Mouse (Mus musculus): Measurements from ENCODE around the gene Tmprss9. TPM values are rescaled to one million over a fixed set of nuclear protein-coding genes. Genes with fewer than 3 reads are reported as not detected.

The Tmprss9 gene
- 0.66 and 1.3 TPM in 2 replicates for polyA plus RNA-seq (2012; rRNA removed)

DNA sequence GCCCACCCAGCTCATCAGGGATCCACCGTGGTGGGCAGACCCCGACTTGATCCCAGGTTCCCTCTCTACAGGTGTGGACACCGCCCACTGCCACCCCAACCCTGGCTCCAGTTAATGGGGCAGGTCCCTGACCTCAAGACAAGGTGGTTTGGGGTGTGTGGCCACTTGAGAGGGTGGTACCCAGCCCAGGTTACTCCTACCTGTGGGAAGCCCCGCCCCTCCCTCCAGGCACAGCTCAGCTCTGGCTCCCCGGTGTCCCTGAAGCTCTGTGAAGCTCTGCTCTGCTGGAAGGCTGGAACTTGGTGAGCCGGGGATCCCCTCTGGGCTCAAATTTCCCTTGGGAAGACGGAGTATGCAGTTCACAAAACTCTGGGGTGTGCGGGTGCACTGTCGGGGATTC is at the start of gene Tmprss9:
Gene Tmprss9, plus strand, starts transcription at position 268 of the 400 bp plus-strand sequence.
- no peak within 1 kb of the TSS; the same call in 1 of the 2 replicates for H3K27ac ChIP-seq (ENCODE audit: insufficient read depth, low read depth, low read length)
- H3K27me3 ChIP-seq (ENCODE audit: control insufficient read depth, insufficient read depth, low read length) = no peaks in the 10 kb centered on the region
- TF ChIP-seq CTCF (IDR thresholded peaks at IDR 0.05; ENCODE audit: extremely low read depth, insufficient read length, insufficient replicate concordance, low read depth, low read length) (no peak), POLR2A (IDR thresholded peaks at IDR 0.05; ENCODE audit: low read depth, low read length) (no peak)
- peaks cover 9% of the 10 kb centered on the region for H3K4me1 ChIP-seq (ENCODE audit: control insufficient read depth, insufficient read depth, insufficient read length, low read length)
- H3K36me3 ChIP-seq (ENCODE audit: control insufficient read depth, insufficient read depth, low read length) = peaks cover 8% of the 10 kb centered on the region
- H3K4me3 ChIP-seq (ENCODE audit: low read depth, low read length) = no peak within 1 kb of the TSS
- 22% methylated on average over 9 of the region's 9 CpGs for WGBS

GRCm38 (mm10) chr10:80821991-80822390 is 49.7 kb upstream of the Tmprss9 start:
- Histone ChIP-seq H3K4me3 (ENCODE audit: low read depth, low read length) (no peak overlapping the region), H3K27ac (ENCODE audit: insufficient read depth, low read depth, low read length) (no peak overlapping the region), H3K4me1 (ENCODE audit: control insufficient read depth, insufficient read depth, insufficient read length, low read length) (peaks cover 3% of the 10 kb centered on the region; the same call in 1 of the 2 replicates), H3K36me3 (ENCODE audit: control insufficient read depth, insufficient read depth, low read length) (no peaks in the 10 kb centered on the region), H3K27me3 (ENCODE audit: control insufficient read depth, insufficient read depth, low read length) (no peaks in the 10 kb centered on the region)
- no peak for TF ChIP-seq POLR2A (IDR thresholded peaks at IDR 0.05; ENCODE audit: low read depth, low read length)
- no peak for TF ChIP-seq CTCF (IDR thresholded peaks at IDR 0.05; ENCODE audit: extremely low read depth, insufficient read length, insufficient replicate concordance, low read depth, low read length)
- 37% methylated on average over 2 of the region's 2 CpGs for WGBS

DNA sequence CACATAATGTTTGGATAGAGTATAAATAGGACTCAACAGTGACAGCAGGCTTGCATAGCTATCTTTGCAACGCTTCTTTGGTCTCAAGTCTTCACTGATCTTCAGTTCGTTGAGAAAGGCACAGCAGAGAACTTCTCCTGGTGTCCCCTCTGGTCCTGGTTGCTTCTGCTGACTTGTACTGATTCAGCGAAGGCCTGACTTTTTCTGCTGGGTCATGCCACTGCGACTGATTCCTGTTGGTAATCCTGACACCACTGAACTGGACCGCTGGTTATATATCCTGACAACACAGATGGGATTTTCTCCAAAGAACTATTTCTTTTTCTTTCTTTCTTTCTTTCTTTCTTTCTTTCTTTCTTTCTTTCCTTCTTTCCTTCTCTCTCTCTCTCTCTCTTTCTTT is 49.1 kb upstream of the Tmprss9 start:
- 84% methylated on average over 5 of the region's 5 CpGs for WGBS
- H3K36me3 ChIP-seq (ENCODE audit: control insufficient read depth, insufficient read depth, low read length) = no peaks in the 10 kb centered on the region
- H3K4me3 ChIP-seq (ENCODE audit: low read depth, low read length) = no peak overlapping the region
- TF ChIP-seq POLR2A (IDR thresholded peaks at IDR 0.05; ENCODE audit: low read depth, low read length) (no peak), CTCF (IDR thresholded peaks at IDR 0.05; ENCODE audit: extremely low read depth, insufficient read length, insufficient replicate concordance, low read depth, low read length) (no peak)
- no peak overlapping the region for H3K27ac ChIP-seq (ENCODE audit: insufficient read depth, low read depth, low read length)
- H3K4me1 ChIP-seq (ENCODE audit: control insufficient read depth, insufficient read depth, insufficient read length, low read length) = peaks cover 3% of the 10 kb centered on the region; the same call in 1 of the 2 replicates
- H3K27me3 ChIP-seq (ENCODE audit: control insufficient read depth, insufficient read depth, low read length) = no peaks in the 10 kb centered on the region

GRCm38 (mm10) chr10:80823316-80823715 is 48.3 kb upstream of the Tmprss9 start:
- H3K36me3 ChIP-seq (ENCODE audit: control insufficient read depth, insufficient read depth, low read length) = no peaks in the 10 kb centered on the region; the same call in 1 of the 2 replicates
- peaks cover 8% of the 10 kb centered on the region for H3K4me1 ChIP-seq (ENCODE audit: control insufficient read depth, insufficient read depth, insufficient read length, low read length)
- no peak overlapping the region for H3K27ac ChIP-seq (ENCODE audit: insufficient read depth, low read depth, low read length)
- no peaks in the 10 kb centered on the region for H3K27me3 ChIP-seq (ENCODE audit: control insufficient read depth, insufficient read depth, low read length)
- WGBS = 89% methylated on average over 1 of the region's 1 CpGs
- no peak overlapping the region for H3K4me3 ChIP-seq (ENCODE audit: low read depth, low read length)
- TF ChIP-seq CTCF (IDR thresholded peaks at IDR 0.05; ENCODE audit: extremely low read depth, insufficient read length, insufficient replicate concordance, low read depth, low read length) (no peak), POLR2A (IDR thresholded peaks at IDR 0.05; ENCODE audit: low read depth, low read length) (no peak)

GRCm38 (mm10) chr10:80823847-80824643 is 47.6 kb upstream of the Tmprss9 start:
- 50% methylated on average over 8 of the region's 8 CpGs for WGBS
- H3K36me3 ChIP-seq (ENCODE audit: control insufficient read depth, insufficient read depth, low read length) = peaks cover 3% of the 10 kb centered on the region
- H3K4me1 ChIP-seq (ENCODE audit: control insufficient read depth, insufficient read depth, insufficient read length, low read length) = peaks cover 10% of the 10 kb centered on the region
- H3K27ac ChIP-seq (ENCODE audit: insufficient read depth, low read depth, low read length) = peak overlapping the region; percentile 40; the same call in 1 of the 2 replicates
- TF ChIP-seq CTCF (IDR thresholded peaks at IDR 0.05; ENCODE audit: extremely low read depth, insufficient read length, insufficient replicate concordance, low read depth, low read length) = no peak
- no peak for TF ChIP-seq POLR2A (IDR thresholded peaks at IDR 0.05; ENCODE audit: low read depth, low read length)
- H3K27me3 ChIP-seq (ENCODE audit: control insufficient read depth, insufficient read depth, low read length) = no peaks in the 10 kb centered on the region
- H3K4me3 ChIP-seq (ENCODE audit: low read depth, low read length) = no peak overlapping the region

DNA sequence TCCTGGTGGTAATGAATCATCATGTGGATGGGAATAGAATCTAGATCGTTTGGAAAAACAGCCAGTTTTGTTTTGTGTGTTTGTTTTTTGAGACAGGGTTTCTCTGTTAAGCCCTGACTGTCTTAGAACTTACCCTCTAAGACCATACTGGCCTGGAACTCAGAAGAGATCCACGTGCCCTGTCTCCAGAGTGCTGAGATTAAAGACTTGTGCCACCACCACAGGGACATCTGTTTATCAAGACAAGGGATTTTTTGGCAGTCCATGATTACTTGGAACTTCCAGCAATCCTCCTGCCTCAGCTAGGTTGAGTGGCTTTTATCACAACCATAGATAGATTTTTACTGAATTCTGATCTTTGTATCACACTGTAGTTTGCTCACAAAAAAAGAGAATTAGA is 46.8 kb upstream of the Tmprss9 start:
- 71% methylated on average over 2 of the region's 2 CpGs for WGBS
- H3K27ac ChIP-seq (ENCODE audit: insufficient read depth, low read depth, low read length) = no peak overlapping the region
- no peak for TF ChIP-seq CTCF (IDR thresholded peaks at IDR 0.05; ENCODE audit: extremely low read depth, insufficient read length, insufficient replicate concordance, low read depth, low read length)
- no peak for TF ChIP-seq POLR2A (IDR thresholded peaks at IDR 0.05; ENCODE audit: low read depth, low read length)
- peaks cover 11% of the 10 kb centered on the region for H3K4me1 ChIP-seq (ENCODE audit: control insufficient read depth, insufficient read depth, insufficient read length, low read length)
- H3K27me3 ChIP-seq (ENCODE audit: control insufficient read depth, insufficient read depth, low read length) = no peaks in the 10 kb centered on the region
- H3K4me3 ChIP-seq (ENCODE audit: low read depth, low read length) = no peak overlapping the region
- peaks cover 11% of the 10 kb centered on the region for H3K36me3 ChIP-seq (ENCODE audit: control insufficient read depth, insufficient read depth, low read length)
